Mouse (Mus musculus) telencephalon, adult 2 months (tissue): ENCODE data around the gene Map3k20.

Source experiments
- DNase-seq: peaks from one replicate; pipeline ENCODE4 v3.0.0-alpha.2; 2011; ENCODE audit warnings: low read depth, low spot score

Map3k20 gene

DNA sequence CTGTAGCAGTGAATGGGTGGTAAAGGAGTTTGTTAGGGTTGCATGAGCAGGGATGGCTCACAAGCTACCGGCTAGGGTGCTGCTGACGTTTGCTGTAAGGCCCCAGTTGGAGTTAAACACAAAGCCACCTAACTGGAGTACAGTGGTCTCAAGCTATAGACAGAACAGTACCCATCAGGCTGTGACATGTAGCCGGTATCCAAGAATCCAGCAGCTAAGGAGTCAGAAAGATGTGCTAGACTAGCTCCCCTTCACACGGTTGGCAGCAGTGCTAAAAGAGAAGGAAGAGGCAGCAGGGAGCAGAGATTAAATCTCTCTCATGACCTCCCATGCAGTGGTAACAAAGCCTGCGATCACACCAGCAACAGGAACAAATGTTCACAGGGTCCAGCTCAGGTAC is 36.2 kb downstream of the Map3k20 start:
- no peak for DNase-seq

GRCm38 (mm10) chr2:72322681-72323353 is 37.4 kb downstream of the Map3k20 start:
- DNase-seq = no peak

- DNase-seq = no peak
Observed at GRCm38 (mm10) chr2:72324436-72324835, 39.0 kb downstream of the Map3k20 start.

DNA sequence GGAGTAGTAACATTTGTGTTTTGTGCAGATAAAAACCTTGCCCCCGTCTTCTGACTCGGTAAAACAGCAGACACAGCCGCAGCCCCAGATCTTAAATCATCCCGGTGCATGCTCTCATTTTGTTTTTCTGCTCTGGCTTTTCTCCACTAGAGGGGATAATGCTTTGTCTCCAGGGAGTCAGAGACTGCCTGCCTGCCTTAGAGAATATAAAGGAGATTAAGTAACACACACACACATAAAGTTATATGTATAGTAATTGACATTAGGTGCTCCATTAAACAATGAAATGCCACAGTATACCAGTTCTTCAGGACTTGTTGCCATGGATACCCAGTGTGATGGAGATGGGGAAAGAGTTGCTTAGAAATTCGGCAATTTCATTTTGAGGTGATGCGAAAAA is 41.1 kb downstream of the Map3k20 start:
- no peak for DNase-seq

GRCm38 (mm10) chr2:72328435-72328834 is 43.0 kb downstream of the Map3k20 start:
- DNase-seq = no peak

GRCm38 (mm10) chr2:72330955-72331481 is 45.6 kb downstream of the Map3k20 start:
- DNase-seq = no peak

GRCm38 (mm10) chr2:72332067-72332466 is 46.6 kb downstream of the Map3k20 start:
- DNase-seq = no peak

- no peak for DNase-seq
Observed at GRCm38 (mm10) chr2:72333210-72333609, 47.8 kb downstream of the Map3k20 start.

- no peak for DNase-seq
Observed at GRCm38 (mm10) chr2:72336840-72337239, 51.4 kb downstream of the Map3k20 start.

DNA sequence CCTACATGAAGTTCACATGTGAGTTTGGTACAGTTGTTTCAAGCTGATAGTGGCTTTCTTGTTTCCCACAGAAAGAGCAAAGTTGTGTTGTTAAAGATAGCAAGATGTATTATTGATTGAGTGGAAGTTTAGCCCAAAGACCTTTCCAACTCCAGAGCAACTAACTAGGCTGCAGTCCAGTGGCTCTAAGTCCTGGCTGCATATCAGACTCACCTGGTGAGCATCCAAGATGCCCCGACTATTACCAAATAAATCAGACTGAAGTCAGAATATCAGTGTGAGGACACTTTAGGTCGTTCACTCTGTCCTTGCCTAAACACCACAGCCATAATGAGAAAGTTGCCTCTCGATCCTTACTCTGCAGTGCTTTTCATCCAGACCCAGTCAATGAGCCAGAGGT is 59.8 kb downstream of the Map3k20 start:
- no peak for DNase-seq

DNA sequence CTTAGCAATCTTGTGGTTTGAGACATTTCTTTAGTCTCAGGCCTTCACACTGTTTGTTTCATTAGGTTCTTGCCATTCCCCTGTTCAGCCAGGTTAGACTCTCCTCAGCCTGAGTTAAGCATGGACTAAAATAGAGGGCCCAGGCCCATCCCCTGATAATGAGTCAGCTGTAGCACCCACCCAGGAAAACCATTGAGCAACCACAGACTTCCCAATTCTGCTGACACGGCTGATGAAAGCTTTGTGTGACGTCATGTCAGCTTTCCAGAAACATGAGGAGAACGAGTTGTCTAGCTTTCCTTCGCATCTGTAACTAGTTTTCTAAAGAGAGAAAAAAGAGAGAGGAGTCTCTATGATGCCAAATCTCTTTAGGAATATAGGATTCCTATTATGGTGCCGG is 65.9 kb downstream of the Map3k20 start:
- DNase-seq = no peak

DNA sequence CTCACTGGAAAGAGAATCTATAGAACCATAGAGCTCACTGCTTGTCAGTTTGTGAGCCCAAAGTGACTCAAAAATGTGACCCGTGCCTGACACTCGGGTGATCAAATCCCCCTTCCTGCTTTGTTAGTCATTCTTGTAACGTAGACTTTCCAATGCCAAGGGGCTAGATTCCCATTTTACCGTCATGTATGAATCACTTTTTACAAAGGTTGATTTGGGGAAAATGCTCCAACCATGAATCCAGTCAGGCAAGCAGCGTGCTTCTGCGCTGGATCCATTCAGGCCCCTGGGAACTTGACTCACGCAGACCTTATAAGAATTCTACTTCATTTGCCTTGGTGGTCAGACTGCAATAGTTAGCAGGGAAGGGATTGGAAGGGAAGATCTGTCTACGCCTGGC is 66.3 kb downstream of the Map3k20 start:
- DNase-seq = no peak

DNA sequence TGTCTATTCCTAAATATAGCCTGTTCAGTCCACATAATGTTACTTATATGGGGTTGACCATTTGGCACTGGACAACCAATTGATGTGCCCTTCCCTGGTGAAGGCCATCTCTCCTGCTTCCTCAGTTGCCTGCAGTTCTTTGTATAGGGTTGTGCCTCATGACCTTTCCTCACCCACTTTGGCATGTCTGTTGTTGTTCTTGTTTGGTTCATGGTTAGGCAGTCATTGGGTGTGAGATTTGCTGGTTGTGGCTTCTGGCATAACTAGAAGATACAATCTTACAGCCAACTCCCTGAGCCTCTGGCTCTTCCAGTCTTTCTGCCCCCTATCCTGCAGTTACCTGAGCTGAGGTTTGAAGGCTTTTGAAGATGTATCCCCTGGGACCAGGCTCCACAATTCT is 67.3 kb downstream of the Map3k20 start:
- DNase-seq = no peak

DNA sequence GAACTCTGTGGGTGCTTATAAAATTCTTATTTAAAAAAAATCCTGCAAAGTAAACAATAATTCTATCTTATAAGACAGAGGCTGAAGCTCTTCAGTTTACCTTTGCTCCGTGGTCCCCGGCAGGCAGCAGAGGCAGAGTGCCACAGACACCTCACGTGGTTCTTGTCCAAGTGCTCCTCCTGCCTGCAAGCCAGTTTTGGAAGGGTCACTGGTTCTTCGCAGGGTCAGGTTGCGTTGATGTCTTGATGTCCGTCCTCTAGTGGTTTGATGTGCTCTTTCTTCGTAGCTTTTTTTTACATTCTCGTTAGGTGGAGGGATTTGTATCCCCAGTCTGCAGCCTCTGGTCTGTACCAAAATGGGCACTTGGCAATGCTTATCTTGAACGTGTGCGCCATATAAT is 71.0 kb downstream of the Map3k20 start:
- DNase-seq = no peak

- no peak for DNase-seq
Observed at GRCm38 (mm10) chr2:72361572-72361971, 76.1 kb downstream of the Map3k20 start.

GRCm38 (mm10) chr2:72363449-72363848 is 78.0 kb downstream of the Map3k20 start:
- DNase-seq = no peak

GRCm38 (mm10) chr2:72365930-72366329 is 80.5 kb downstream of the Map3k20 start:
- DNase-seq = peak; percentile 19

GRCm38 (mm10) chr2:72366503-72366902 is 81.1 kb downstream of the Map3k20 start:
- no peak for DNase-seq

DNA sequence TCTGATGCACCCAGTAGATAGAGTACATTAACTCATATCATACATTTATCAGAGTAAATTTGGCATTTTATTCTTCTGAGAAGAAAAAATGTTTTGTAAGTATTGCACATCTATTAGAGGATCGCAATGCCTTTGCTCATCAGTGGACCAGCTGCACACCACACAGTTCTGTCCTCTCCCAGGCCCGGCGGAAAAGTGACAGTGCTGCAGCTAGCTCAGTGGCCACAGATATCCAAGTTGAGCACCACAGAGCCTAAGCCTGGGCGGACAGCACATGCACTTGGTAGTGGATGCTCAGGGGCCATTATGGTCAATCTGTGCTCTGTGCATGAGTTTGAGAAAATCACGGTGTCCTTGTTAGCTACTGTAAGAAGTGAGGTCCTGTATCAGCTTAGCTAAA is 82.4 kb downstream of the Map3k20 start:
- no peak for DNase-seq

GRCm38 (mm10) chr2:72369140-72369600 is 83.7 kb downstream of the Map3k20 start:
- no peak for DNase-seq

DNA sequence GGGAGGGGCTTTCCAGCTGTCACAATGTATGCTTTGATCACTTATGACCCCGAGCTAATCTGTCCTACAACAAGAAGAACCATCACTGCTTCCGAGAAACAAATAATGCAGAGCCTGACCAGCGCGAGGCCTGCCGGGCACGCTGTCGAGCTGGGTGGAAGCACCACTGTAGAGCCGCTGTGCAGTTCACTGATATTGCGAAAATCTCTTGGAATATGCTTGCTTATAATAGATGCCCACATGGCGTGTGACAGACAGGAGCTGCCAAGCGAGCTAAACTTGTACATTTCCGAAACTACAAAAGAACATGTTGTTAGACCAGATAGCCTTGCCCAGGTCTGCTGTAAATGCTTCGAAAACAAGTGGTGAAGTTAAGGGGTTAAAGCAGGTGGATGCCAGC is 86.7 kb downstream of the Map3k20 start:
- peak; percentile 18 for DNase-seq

GRCm38 (mm10) chr2:72374076-72374475 is 88.6 kb downstream of the Map3k20 start:
- DNase-seq = no peak

- no peak for DNase-seq
Observed at GRCm38 (mm10) chr2:72375877-72376276, 90.4 kb downstream of the Map3k20 start.

GRCm38 (mm10) chr2:72376946-72377345 is 91.5 kb downstream of the Map3k20 start:
- DNase-seq = no peak
